8 mouse cellular contexts compared by ENCODE assay signal in the genomic region with DNA sequence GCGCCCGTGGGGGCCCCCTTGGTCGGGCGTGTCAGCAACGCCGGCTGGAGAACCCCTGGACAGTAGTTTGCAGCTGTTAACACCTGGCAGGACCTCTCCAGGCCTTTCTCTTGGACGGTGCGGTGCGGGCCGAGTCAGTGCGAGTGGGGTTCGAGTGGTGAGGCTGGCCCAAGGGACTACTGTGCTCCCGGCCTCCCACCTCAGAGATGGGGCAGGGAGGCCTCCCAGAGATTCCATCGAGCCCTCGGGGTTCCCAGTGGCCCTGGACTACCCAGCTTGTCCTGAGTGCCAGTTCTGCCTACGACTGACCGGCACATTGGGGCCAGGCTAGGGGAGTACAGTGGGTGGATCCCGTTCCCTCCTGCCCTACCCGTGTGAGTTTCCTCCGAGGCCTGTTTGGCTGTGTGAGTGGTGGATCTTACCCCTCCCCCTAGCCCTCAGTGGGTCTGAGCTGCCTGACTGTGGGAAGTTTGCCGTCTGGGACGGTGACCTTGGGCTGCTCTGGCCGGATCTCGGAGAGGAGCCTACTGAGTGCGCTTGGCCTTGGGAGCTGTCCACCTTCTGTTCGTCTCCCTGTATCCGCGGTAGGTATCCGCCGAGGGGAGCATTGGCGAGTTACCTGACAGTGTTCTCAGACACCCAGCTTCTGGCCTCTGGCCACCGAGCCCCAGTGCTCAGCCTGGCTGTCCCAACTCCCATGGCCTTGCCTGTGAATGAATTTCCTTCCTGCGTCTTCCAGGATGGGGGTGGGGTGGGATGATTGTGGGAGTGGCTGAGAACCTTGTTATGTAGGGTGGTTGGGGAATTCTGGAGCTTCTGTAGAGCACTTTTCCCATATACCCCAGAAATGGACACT. TPM values are rescaled to one million over a fixed set of nuclear protein-coding genes. Genes with fewer than 3 reads are reported as not detected.
A peak's percentile ranks its signal among the peaks of the same experiment; 100 is the strongest.
DNase-seq lines count a peak whose midpoint lies in the region; ATAC-seq and TF ChIP-seq lines count a peak whose summit lies in the region.

No protein-coding gene starts in this region.

- peak overlapping the region; percentile 65 for H3ac ChIP-seq in C2C12 (ENCODE audit: control insufficient read depth, insufficient read length, low read depth)

- 0 out of 2 replicates have a peak, but pooled peaks have one; percentile 24 for ATAC-seq in embryonic facial prominence, embryonic 11.5 days (replicated peaks; ENCODE audit: insufficient number of reproducible peaks, low FRiP score, low TSS enrichment, low read depth)
- peak; percentile 15; the same call in 1 of the 2 replicates for ATAC-seq in neural tube, embryonic 14.5 days (ENCODE audit: low read depth)

- peak overlapping the region; percentile 94 for H3K27ac ChIP-seq in embryonic facial prominence, embryonic 11.5 days (replicated peaks; ENCODE audit: low read depth, low read length)
- peak overlapping the region; percentile 96 for H3K27ac ChIP-seq in neural tube, embryonic 14.5 days (ENCODE audit: low read depth, low read length)

- no peak for TF ChIP-seq CTCF in C2C12 (IDR thresholded peaks at IDR 0.05; ENCODE audit: control insufficient read depth, insufficient read depth, insufficient read length)

- peaks cover 58% of the 10 kb centered on the region for H3K79me2 ChIP-seq in C2C12 (ENCODE audit: control insufficient read depth, insufficient read depth)

- H3K4me1 ChIP-seq in embryonic facial prominence, embryonic 11.5 days (ENCODE audit: control insufficient read depth, insufficient read depth, low read length): peaks cover 12% of the 10 kb centered on the region; the same call in 1 of the 2 replicates
- H3K4me1 ChIP-seq in neural tube, embryonic 14.5 days (ENCODE audit: control insufficient read depth, insufficient read depth, low read length): peaks cover 47% of the 10 kb centered on the region

- no peaks in the 10 kb centered on the region for H3K27me3 ChIP-seq in C2C12 (ENCODE audit: control insufficient read depth, insufficient read depth, insufficient read length)
- no peaks in the 10 kb centered on the region for H3K27me3 ChIP-seq in embryonic facial prominence, embryonic 11.5 days (ENCODE audit: control insufficient read depth, insufficient read depth, low read length)
- H3K27me3 ChIP-seq in neural tube, embryonic 14.5 days (ENCODE audit: control insufficient read depth, insufficient read depth, low read length): peaks cover 4% of the 10 kb centered on the region

- peak overlapping the region; percentile 90 for H3K4me3 ChIP-seq in C2C12 (ENCODE audit: insufficient read depth, poor library complexity, severe bottlenecking)
- peak overlapping the region; percentile 89 for H3K4me3 ChIP-seq in embryonic facial prominence, embryonic 11.5 days (ENCODE audit: low read depth, low read length)
- peak overlapping the region; percentile 87 for H3K4me3 ChIP-seq in neural tube, embryonic 14.5 days (ENCODE audit: low read depth, low read length)

- peaks cover 14% of the 10 kb centered on the region for H3K36me3 ChIP-seq in C2C12 (ENCODE audit: control insufficient read depth, insufficient read depth)
- no peaks in the 10 kb centered on the region for H3K36me3 ChIP-seq in embryonic facial prominence, embryonic 11.5 days (replicated peaks; ENCODE audit: control insufficient read depth, insufficient read depth, low read depth, low read length)
- H3K36me3 ChIP-seq in neural tube, embryonic 14.5 days (ENCODE audit: control insufficient read depth, insufficient read depth, low read length): no peaks in the 10 kb centered on the region

- peak; percentile 82 for DNase-seq in adipocyte (ENCODE audit: low spot score)
- peak; percentile 63 for DNase-seq in embryonic facial prominence, embryonic 11.5 days (ENCODE audit: low spot score)
- peak; percentile 88 for DNase-seq in heart, adult 8-10 months (ENCODE audit: low spot score)
- peak; percentile 71 to 80 for DNase-seq in kidney, adult 8-10 months
- DNase-seq in lung, adult 18-20 months: peak; percentile 84 to 87
- DNase-seq in urinary bladder, postnatal 25 days (ENCODE audit: low spot score): peak; percentile 48

- 1% methylated on average over 33 of the region's 33 CpGs for WGBS in embryonic facial prominence, embryonic 11.5 days
- WGBS in neural tube, embryonic 14.5 days: under 1% methylated on average over 32 of the region's 33 CpGs

- peak overlapping the region; percentile 89 for H3K9ac ChIP-seq in embryonic facial prominence, embryonic 11.5 days (replicated peaks; ENCODE audit: low read length)
- H3K9ac ChIP-seq in neural tube, embryonic 14.5 days (replicated peaks; ENCODE audit: low read depth, low read length): peak overlapping the region; percentile 67

- H3K9me3 ChIP-seq in embryonic facial prominence, embryonic 11.5 days (replicated peaks; ENCODE audit: control insufficient read depth, low read length): no peaks in the 10 kb centered on the region
- no peaks in the 10 kb centered on the region for H3K9me3 ChIP-seq in neural tube, embryonic 14.5 days (ENCODE audit: control insufficient read depth, low read length)

- peaks cover 50% of the 10 kb centered on the region for H3K79me3 ChIP-seq in C2C12 (ENCODE audit: low read depth)

- H3K4me2 ChIP-seq in embryonic facial prominence, embryonic 11.5 days (ENCODE audit: low read depth, low read length): peak overlapping the region; percentile 88
- peak overlapping the region; percentile 70 for H3K4me2 ChIP-seq in neural tube, embryonic 14.5 days (ENCODE audit: low read depth, low read length)

TF ChIP-seq in C2C12, 6 proteins besides CTCF, POLR2A, EP300 and RAD21:
- TF ChIP-seq MYOD1 (IDR thresholded peaks at IDR 0.05; ENCODE audit: control insufficient read depth, insufficient read length, low read depth): no peak
- no peak for TF ChIP-seq FOSL1 (IDR thresholded peaks at IDR 0.05; ENCODE audit: insufficient read depth, low read length, poor library complexity, severe bottlenecking)
- TF ChIP-seq USF1 (IDR thresholded peaks at IDR 0.05; ENCODE audit: low read depth): no peak
- no peak for TF ChIP-seq CEBPB (IDR thresholded peaks at IDR 0.05; ENCODE audit: low read depth)

RNA-seq across cellular contexts. Expression of gene Mef2d, which starts 1.0 kb away (rescaled TPM):
- polyA plus RNA-seq in C2C12 (2012; fragmentation: generic; extraction: Trizol): 35.3 TPM
- 11.5 and 12.5 TPM in 2 replicates for polyA plus RNA-seq in embryonic facial prominence, embryonic 11.5 days (2014; fragmentation: Nextera tagmentation; extraction: Ambion mirVana)
- total RNA-seq in heart, adult 8-10 months (2022): 100 to 1,000 TPM; 125 to 139 (median 131) TPM
- polyA plus RNA-seq in neural tube, embryonic 14.5 days (2014; fragmentation: Nextera tagmentation; extraction: Ambion mirVana): 19.6 and 20.4 TPM in 2 replicates

Comparison
In these comparisons a context has a peak if more than half of its experiments do, and no peak if none do; other contexts are left out.
1. Peak in every context shown above with its lines: DNase-seq, ATAC-seq, H3K4me3 ChIP-seq and H3K27ac ChIP-seq.